Mouse (Mus musculus): ENCODE measurements around the gene Hoxd13. TPM values are rescaled to one million over a fixed set of nuclear protein-coding genes. Genes with fewer than 3 reads are reported as not detected.

Gene Hoxd13
- polyA plus RNA-seq (2015; fragmentation: Nextera tagmentation; extraction: Ambion mirVana) = 0.67 and 0.77 TPM in 2 replicates

DNA sequence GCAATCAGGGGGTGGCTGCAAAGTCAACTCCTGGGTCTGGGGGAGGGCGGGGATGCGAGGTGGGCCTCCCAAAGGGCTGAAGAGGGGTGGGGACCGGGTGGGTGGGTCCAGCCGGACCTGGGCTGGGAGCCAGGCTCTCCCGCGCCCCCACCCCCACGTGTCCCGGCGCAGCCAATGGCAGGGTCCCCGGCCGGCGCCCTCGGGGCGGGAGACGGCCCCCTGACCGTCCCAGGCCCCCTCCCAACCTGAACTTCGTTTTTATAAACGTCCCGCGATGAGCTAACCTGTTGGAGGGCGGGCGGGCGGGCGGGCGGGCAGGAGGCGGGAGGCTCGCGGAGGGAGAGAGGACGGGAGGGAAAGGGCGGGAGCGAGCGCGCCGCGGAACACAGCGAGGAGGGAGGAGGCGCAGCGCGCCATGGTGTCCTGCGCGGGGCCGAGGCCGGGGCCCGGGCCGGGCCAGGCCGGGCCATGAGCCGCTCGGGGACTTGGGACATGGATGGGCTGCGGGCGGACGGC lies at the start of gene Hoxd13:
Hoxd13 (plus strand) TSS at position 469 of the 516 bp plus-strand sequence.
- under 1% methylated on average over 42 of the region's 51 CpGs for WGBS
- H3K4me1 ChIP-seq (replicated peaks) = peaks cover 13% of the 10 kb centered on the region
- H3K9me3 ChIP-seq = no peaks in the 10 kb centered on the region
- peaks cover 85% of the 10 kb centered on the region for H3K27me3 ChIP-seq (replicated peaks)
- H3K27ac ChIP-seq = no peak within 1 kb of the TSS
- ATAC-seq = peak; percentile 68
- H3K9ac ChIP-seq = no peak within 1 kb of the TSS
- peak within 1 kb of the TSS; percentile 43 for H3K4me3 ChIP-seq (replicated peaks)
- no peaks in the 10 kb centered on the region for H3K36me3 ChIP-seq
- peak within 1 kb of the TSS; percentile 87 for H3K4me2 ChIP-seq (replicated peaks)

DNA sequence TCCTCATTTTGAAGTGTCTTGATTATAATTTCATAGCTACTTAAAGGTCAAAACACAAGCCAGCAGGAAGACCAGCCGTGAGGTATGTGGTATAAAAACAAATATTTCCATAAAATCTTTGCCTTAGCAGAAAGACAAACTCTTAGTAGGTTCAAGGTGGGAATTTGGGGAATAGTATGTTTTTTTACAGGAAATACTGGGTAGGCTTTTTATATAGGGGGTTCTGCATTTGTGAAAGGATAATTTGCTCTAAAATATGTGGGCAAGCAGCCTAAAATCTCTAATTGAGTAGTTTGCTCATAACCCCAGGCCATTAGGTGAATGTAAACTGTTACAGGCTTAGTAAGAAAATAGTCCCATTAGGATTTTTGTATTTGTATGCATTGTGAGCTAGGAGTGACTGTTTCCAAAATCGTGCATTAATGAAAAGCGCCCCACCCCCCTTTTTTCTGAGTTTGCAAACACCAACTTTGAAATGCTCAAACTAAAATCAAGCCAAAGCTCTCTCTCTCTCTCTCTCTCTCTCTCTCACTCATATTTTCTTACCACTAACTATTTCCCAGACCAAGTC lies 48.3 kb upstream of the Hoxd13 start:
- WGBS = 85% methylated on average over 3 of the region's 3 CpGs
- H3K4me2 ChIP-seq (replicated peaks) = no peak overlapping the region
- no peak for ATAC-seq

DNA sequence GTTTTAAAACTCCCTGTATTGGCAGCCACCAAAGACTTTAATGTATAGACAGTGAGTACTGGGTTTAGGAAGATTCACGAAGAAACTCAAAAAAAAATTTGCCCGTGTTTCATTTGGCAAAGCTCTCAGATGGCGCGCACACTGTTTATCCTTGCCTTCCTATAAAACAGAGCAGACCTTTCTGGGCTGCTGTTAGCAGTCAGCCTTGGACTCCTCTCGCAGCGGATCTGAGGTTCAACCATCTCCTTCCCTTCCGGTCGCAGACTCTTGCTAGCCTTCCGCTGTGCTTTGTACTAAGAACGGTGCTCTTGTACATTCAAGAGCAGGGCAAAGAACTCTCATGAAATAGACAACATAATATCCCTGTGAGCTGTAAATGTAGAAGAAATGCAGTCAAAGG lies 47.7 kb upstream of the Hoxd13 start:
- WGBS = 65% methylated on average over 10 of the region's 10 CpGs
- no peak for ATAC-seq
- H3K4me2 ChIP-seq (replicated peaks) = no peak overlapping the region
- H3K4me1 ChIP-seq (replicated peaks) = no peaks in the 10 kb centered on the region
- no peaks in the 10 kb centered on the region for H3K36me3 ChIP-seq
- 0 out of 2 replicates have a peak, but pooled peaks cover 1% of the 10 kb centered on the region for H3K27me3 ChIP-seq (replicated peaks)
- no peak overlapping the region for H3K4me3 ChIP-seq (replicated peaks)
- no peaks in the 10 kb centered on the region for H3K9me3 ChIP-seq
- no peak overlapping the region for H3K27ac ChIP-seq
- H3K9ac ChIP-seq = no peak overlapping the region

More for the DNA sequence above, 48.3 kb upstream of the Hoxd13 start:
- Histone ChIP-seq H3K4me1 (replicated peaks) (no peaks in the 10 kb centered on the region), H3K36me3 (no peaks in the 10 kb centered on the region), H3K9me3 (no peaks in the 10 kb centered on the region), H3K27me3 (replicated peaks) (no peaks in the 10 kb centered on the region), H3K27ac (no peak overlapping the region), H3K9ac (no peak overlapping the region), H3K4me3 (replicated peaks) (no peak overlapping the region)

DNA sequence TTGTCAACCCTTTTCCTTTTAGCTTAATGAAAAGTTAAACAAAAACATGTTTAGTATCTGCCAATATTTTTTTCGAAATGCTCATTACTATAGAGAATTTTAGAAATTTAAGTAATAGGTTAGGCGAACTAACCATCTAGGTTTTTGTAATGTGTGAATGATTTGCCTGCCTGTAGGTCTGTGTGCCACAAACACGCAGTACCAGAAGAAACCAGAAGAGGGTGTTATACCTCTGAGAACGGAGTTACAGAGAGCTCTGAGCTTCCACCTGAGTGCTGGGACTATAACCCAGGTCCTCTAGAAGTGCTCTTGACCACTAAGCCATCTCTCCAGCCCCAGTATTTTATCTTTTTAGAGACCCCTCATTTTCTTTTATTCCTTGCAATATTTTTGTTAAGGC lies 32.7 kb upstream of the Hoxd13 start:
- Histone ChIP-seq H3K4me3 (replicated peaks) (no peak overlapping the region), H3K36me3 (no peaks in the 10 kb centered on the region)
- 65% methylated on average over 4 of the region's 4 CpGs for WGBS

DNA sequence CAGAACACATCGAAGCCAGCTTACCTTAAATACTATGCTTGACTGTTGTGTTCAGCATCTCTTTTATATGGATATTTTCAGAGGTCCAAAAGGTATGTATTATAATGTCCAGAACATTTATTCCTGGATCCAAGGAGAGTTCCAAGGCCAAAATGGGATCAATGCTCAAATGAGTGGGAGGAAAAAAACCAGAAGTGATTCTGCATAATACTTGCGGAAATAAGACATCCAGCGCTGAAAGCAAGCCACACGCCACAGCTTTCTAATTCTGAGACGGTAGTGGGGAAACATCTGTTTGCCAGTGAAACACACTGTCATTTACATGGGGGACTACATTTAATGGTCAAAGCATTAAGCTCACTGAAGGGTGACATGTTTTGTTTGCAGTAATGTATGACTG lies 25.7 kb upstream of the Hoxd13 start:
- ATAC-seq = no peak
- H3K9ac ChIP-seq = no peak overlapping the region
- H3K27ac ChIP-seq = no peak overlapping the region
- H3K9me3 ChIP-seq = no peaks in the 10 kb centered on the region
- H3K27me3 ChIP-seq (replicated peaks) = peaks cover 25% of the 10 kb centered on the region
- no peak overlapping the region for H3K4me2 ChIP-seq (replicated peaks)
- WGBS = 61% methylated on average over 5 of the region's 5 CpGs
- no peak overlapping the region for H3K4me3 ChIP-seq (replicated peaks)
- no peaks in the 10 kb centered on the region for H3K4me1 ChIP-seq (replicated peaks)
- H3K36me3 ChIP-seq = no peaks in the 10 kb centered on the region

More for the DNA sequence above, 32.7 kb upstream of the Hoxd13 start:
- Histone ChIP-seq H3K27ac (no peak overlapping the region), H3K4me1 (replicated peaks) (no peaks in the 10 kb centered on the region), H3K27me3 (replicated peaks) (no peaks in the 10 kb centered on the region), H3K9ac (no peak overlapping the region), H3K4me2 (replicated peaks) (no peak overlapping the region), H3K9me3 (no peaks in the 10 kb centered on the region)
- no peak for ATAC-seq

DNA sequence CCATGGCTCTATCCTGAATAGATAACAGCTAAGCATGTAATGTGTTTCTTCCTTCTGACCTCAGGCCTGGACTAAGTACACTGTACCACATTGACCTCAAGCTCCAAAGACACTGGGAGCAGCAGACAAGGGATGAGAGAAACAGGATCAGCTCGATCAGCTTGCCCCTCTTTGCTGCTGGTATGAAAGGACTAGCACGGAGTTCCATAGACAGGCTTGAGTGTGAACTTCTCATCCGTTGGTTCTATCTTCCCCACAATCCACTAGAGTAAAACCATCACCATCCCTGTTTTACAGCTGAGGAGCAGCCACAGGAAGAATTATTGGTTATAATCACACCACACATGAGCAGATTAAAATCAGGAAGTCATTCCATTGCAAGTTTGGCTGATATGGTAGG lies 22.5 kb upstream of the Hoxd13 start:
- no peak overlapping the region for H3K27ac ChIP-seq
- no peaks in the 10 kb centered on the region for H3K4me1 ChIP-seq (replicated peaks)
- no peak overlapping the region for H3K4me2 ChIP-seq (replicated peaks)
- no peak for ATAC-seq
- WGBS = 72% methylated on average over 3 of the region's 3 CpGs
- no peaks in the 10 kb centered on the region for H3K9me3 ChIP-seq
- H3K4me3 ChIP-seq (replicated peaks) = no peak overlapping the region
- peaks cover 57% of the 10 kb centered on the region for H3K27me3 ChIP-seq (replicated peaks)
- H3K9ac ChIP-seq = no peak overlapping the region
- H3K36me3 ChIP-seq = no peaks in the 10 kb centered on the region

DNA sequence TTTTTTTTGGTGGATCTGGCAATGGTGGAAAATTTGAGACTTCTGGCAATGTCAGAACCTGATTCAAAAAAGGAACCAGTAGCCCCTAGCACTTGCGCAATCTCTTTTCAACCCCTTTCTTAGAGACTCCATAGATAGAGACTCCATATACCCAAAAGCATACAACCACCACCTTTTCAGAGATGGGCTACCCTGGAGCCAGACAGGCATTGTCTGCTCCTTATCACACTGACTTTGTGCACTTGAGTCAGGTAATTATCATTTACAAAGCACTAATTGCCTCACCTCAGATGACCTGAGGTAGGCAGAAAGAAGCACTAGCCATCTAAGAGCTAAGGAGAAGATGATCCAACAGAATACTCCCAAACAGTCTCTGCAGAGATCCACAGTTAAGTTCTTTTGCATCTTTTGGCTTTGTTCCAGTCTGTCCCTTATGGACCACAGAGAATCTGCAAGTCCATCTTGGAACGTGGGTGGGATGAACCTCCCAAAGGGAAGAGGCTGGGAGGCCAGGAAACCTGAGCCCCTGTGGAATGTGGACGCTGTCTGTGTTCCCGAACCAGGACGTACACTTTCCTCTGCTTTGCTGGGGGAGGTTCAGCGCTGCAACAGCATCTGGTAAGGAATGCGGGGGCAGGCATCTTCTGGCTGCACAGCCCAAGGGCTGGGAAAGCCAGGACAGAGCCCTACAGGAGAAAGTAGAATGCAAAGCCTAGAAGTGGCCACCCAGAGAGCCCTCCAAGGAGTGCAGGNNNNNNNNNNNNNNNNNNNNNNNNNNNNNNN lies 20.8 kb upstream of the Hoxd13 start:
- no peak for ATAC-seq
- H3K4me2 ChIP-seq (replicated peaks) = no peak overlapping the region
- peaks cover 71% of the 10 kb centered on the region for H3K27me3 ChIP-seq (replicated peaks)

DNA sequence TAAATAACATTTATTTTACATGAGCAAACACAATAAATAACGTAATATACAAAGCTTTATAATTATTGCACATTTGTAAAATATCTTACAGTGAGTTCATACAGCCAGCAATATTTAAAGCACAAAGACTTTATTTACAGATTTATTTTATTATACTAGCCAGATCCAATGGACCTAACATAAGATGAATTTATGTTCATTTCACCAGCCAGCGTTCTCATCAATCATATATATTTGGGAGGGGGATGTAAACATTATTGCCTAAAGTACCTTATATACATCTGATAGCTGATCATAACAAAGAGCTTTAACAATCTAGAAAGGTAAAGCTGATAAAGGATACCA lies 15.1 kb upstream of the Hoxd13 start:
- ATAC-seq = no peak

More for the DNA sequence above, 20.8 kb upstream of the Hoxd13 start:
- H3K9me3 ChIP-seq = no peaks in the 10 kb centered on the region
- no peaks in the 10 kb centered on the region for H3K36me3 ChIP-seq
- WGBS = 14% methylated on average over 7 of the region's 7 CpGs
- no peak overlapping the region for H3K9ac ChIP-seq
- no peak overlapping the region for H3K27ac ChIP-seq
- H3K4me3 ChIP-seq (replicated peaks) = no peak overlapping the region
- no peaks in the 10 kb centered on the region for H3K4me1 ChIP-seq (replicated peaks)

DNA sequence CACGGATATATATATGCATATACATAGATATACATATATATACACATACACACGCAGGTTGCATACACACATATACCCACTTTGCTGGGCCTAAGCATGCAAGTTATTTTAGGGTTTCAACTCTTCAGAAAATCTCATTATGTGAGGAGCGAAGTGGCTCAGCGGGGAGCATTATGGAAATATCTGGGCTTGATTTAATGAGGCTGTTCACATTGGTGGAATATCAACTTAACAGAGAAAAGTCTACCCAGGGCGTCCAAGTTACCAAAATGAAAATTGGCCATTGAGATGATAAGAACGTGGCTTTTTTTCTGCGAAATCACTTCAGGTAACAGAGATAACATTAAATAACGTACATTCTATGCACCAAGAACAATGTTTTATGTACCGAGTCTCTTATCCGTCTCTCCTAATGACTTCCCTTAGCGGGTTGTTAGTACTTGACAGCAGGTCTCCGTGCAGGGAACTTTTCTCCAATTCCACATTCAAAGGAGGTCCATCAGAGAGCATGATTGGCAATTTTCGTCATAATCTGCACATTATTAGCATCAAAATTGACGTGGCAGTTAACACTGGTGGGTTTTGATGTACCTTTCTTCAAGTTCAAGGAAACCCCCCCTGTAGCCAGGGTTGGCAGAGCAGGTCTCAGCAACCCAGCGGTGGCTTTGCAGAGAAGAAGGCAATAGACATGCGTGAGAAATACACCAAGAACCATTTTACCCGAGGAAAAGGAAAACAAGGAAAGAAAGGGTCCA lies 14.2 kb upstream of the Hoxd13 start:
- H3K9me3 ChIP-seq = no peaks in the 10 kb centered on the region
- no peak for ATAC-seq
- 14% methylated on average over 17 of the region's 17 CpGs for WGBS
- H3K27ac ChIP-seq = no peak overlapping the region
- no peak overlapping the region for H3K4me2 ChIP-seq (replicated peaks)
- no peak overlapping the region for H3K4me3 ChIP-seq (replicated peaks)
- H3K36me3 ChIP-seq = no peaks in the 10 kb centered on the region
- no peak overlapping the region for H3K9ac ChIP-seq
- peaks cover 19% of the 10 kb centered on the region for H3K4me1 ChIP-seq (replicated peaks)
- H3K27me3 ChIP-seq (replicated peaks) = peaks cover 86% of the 10 kb centered on the region

More for the DNA sequence above, 15.1 kb upstream of the Hoxd13 start:
- H3K4me3 ChIP-seq (replicated peaks) = no peak overlapping the region
- 40% methylated on average over 2 of the region's 2 CpGs for WGBS
- peaks cover 86% of the 10 kb centered on the region for H3K27me3 ChIP-seq (replicated peaks)
- H3K9me3 ChIP-seq = no peaks in the 10 kb centered on the region
- H3K4me2 ChIP-seq (replicated peaks) = no peak overlapping the region
- no peaks in the 10 kb centered on the region for H3K36me3 ChIP-seq
- no peak overlapping the region for H3K9ac ChIP-seq
- peaks cover 15% of the 10 kb centered on the region for H3K4me1 ChIP-seq (replicated peaks)
- H3K27ac ChIP-seq = no peak overlapping the region

DNA sequence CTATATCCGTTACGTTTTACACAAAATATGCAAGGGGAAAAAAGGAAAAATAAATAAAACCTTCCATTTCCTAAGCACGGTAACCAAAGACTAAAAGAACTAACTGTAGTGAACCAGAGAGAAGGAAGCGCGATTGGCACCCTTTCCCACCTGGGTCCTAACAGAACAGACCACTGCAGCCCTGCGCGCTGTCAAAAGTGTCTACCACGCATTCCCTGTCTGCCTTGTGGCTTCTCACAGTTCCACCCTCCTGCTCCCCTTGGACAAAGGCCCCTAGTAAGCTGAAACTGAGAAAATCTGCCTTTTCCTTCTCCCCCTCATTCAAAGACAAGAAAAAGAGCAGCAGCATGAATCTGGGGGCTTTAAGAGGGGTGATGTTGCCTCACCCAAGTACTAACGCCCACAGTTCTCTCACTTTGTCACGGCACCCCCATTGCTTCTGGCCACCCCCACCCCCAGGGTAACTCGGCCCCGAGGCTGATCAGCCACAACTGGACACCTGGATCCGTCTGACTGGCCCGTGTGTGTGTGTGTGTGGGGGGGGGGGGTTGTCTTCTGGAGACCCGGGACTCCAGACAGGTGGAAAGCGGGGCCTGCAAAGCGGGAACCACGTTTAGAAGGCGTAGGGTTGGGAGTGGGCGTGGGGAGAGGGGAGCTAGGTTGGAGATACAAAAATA lies 13.2 kb upstream of the Hoxd13 start:
- no peaks in the 10 kb centered on the region for H3K9me3 ChIP-seq
- peaks cover 85% of the 10 kb centered on the region for H3K27me3 ChIP-seq (replicated peaks)
- 4% methylated on average over 20 of the region's 20 CpGs for WGBS
- H3K9ac ChIP-seq = no peak overlapping the region
- peak overlapping the region; percentile 73 for H3K4me2 ChIP-seq (replicated peaks)
- ATAC-seq = peak; percentile 48
- H3K4me1 ChIP-seq (replicated peaks) = peaks cover 22% of the 10 kb centered on the region
- H3K27ac ChIP-seq = no peak overlapping the region
- no peaks in the 10 kb centered on the region for H3K36me3 ChIP-seq
- H3K4me3 ChIP-seq (replicated peaks) = 0 out of 2 replicates have a peak overlapping the region, but pooled peaks have one; percentile 40

DNA sequence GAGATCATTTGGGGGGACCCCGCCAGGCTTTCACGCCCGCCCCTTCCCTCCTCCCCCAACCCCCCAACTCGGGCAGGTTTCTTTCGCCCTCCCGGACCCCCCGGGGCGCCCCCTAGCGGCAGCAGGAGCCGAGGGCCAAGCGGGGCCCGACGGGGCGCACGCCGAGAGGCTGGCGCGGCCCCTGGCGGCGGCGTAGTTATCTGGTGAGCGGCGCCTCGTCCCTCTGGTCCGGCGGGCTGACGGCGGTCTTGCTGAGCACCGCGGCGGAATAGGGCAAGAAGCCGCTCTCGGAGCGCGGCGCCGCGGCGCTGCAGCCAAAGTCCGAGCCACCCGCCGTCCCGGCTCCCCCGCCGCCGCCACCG lies 12.7 kb upstream of the Hoxd13 start:
- Histone ChIP-seq H3K4me3 (replicated peaks) (peak overlapping the region; percentile 40), H3K27me3 (replicated peaks) (peaks cover 83% of the 10 kb centered on the region), H3K4me1 (replicated peaks) (peaks cover 22% of the 10 kb centered on the region), H3K36me3 (no peaks in the 10 kb centered on the region), H3K9me3 (no peaks in the 10 kb centered on the region), H3K9ac (no peak overlapping the region), H3K4me2 (replicated peaks) (peak overlapping the region; percentile 73), H3K27ac (no peak overlapping the region)
- WGBS = 2% methylated on average over 43 of the region's 47 CpGs
- ATAC-seq = peak; percentile 52
